Mouse (Mus musculus): ENCODE data around the gene Exoc7. TPM values are rescaled to one million over a fixed set of nuclear protein-coding genes. Genes with fewer than 3 reads are reported as not detected.

Gene Exoc7
- total and polyA plus RNA-seq, 2 experiments from 2014 or later = 81.0 to 149 TPM

GRCm38 (mm10) chr11:116260259-116260658 is 46.8 kb downstream of the Exoc7 start:
- no peak overlapping the region for H3K4me3 ChIP-seq (ENCODE audit: low read depth, low read length)
- no peak for ATAC-seq (ENCODE audit: low FRiP score)
- no peak for DNase-seq (ENCODE audit: low spot score)
- no peak overlapping the region for H3K4me2 ChIP-seq (ENCODE audit: low read depth, low read length, poor library complexity, severe bottlenecking)
- TF ChIP-seq CTCF (IDR thresholded peaks at IDR 0.05) = no peak
- peaks cover 69% of the 10 kb centered on the region for H3K36me3 ChIP-seq (ENCODE audit: insufficient read depth, low read length)
- H3K27ac ChIP-seq (ENCODE audit: low read depth, low read length) = no peak overlapping the region
- no peaks in the 10 kb centered on the region for H3K27me3 ChIP-seq (ENCODE audit: insufficient read depth, low read length)
- H3K9ac ChIP-seq (replicated peaks; ENCODE audit: low read length, poor library complexity, severe bottlenecking) = no peak overlapping the region
- H3K9me3 ChIP-seq (ENCODE audit: low read length) = no peaks in the 10 kb centered on the region
- 93% methylated on average over 7 of the region's 7 CpGs for WGBS
- no peaks in the 10 kb centered on the region for H3K4me1 ChIP-seq (ENCODE audit: insufficient read depth, low read length)

DNA sequence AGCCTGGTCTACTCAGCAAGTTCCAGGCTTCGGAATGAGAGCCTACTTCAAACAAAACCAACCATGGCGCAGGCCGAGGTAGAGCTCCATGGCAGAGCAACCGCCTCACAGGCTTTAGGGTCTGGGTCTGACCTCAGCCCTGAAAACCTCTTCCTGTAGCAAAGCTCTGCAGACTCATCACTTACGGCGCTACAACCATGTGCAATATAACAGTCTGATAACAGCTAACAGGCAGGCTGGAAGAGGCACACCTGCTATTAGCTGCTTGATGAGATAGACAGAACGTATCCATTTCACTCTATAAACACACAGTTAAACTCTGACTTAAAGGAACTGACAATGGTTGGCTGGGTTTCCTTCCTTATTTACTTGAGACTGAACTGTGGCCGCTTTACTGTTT is 47.6 kb downstream of the Exoc7 start:
- H3K4me1 ChIP-seq (ENCODE audit: insufficient read depth, low read length) = no peaks in the 10 kb centered on the region
- 96% methylated on average over 8 of the region's 8 CpGs for WGBS
- no peak for TF ChIP-seq CTCF (IDR thresholded peaks at IDR 0.05)
- H3K4me3 ChIP-seq (ENCODE audit: low read depth, low read length) = no peak overlapping the region
- ATAC-seq (ENCODE audit: low FRiP score) = no peak
- H3K36me3 ChIP-seq (ENCODE audit: insufficient read depth, low read length) = peaks cover 75% of the 10 kb centered on the region
- no peaks in the 10 kb centered on the region for H3K9me3 ChIP-seq (ENCODE audit: low read length)
- no peak overlapping the region for H3K4me2 ChIP-seq (ENCODE audit: low read depth, low read length, poor library complexity, severe bottlenecking)
- no peak overlapping the region for H3K27ac ChIP-seq (ENCODE audit: low read depth, low read length)
- H3K9ac ChIP-seq (replicated peaks; ENCODE audit: low read length, poor library complexity, severe bottlenecking) = no peak overlapping the region
- H3K27me3 ChIP-seq (ENCODE audit: insufficient read depth, low read length) = no peaks in the 10 kb centered on the region
- no peak for DNase-seq (ENCODE audit: low spot score)

DNA sequence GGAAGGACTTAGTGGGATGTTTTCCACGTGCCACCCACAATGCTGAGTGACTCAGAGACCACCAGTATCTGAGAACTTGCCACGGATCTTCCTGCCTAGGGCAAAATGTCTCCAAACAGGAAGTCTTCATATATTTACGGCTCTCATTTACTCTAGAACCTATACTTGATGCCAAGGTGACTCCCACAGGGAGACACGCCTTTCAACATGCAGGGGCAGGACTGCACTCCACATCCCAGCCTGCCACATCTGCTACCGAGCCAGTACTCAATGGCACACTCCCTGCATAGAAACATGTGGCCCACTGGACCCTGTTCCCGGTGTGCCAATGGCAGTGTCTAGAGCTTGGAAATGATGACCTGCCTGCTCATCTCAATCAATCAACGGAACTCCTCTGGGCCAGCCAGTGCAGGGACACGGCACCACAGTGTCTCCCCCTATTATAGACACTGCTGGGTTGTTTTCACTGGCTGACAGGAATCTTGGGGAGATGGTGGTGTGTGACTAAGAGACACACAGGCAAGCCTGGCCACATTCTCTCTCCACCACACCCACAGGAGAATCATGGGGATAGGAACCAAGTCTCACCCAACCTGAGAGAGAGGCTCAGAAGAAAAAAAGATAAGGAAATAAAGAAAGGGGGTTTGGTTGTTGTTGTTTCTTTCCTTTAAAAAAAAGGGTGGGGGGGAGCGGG is 50.9 kb downstream of the Exoc7 start:
- peaks cover 75% of the 10 kb centered on the region for H3K36me3 ChIP-seq (ENCODE audit: insufficient read depth, low read length)
- ATAC-seq (ENCODE audit: low FRiP score) (no peak), DNase-seq (ENCODE audit: low spot score) (no peak)
- no peak overlapping the region for H3K27ac ChIP-seq (ENCODE audit: low read depth, low read length)
- 91% methylated on average over 9 of the region's 9 CpGs for WGBS
- H3K4me3 ChIP-seq (ENCODE audit: low read depth, low read length) = no peak overlapping the region
- no peaks in the 10 kb centered on the region for H3K4me1 ChIP-seq (ENCODE audit: insufficient read depth, low read length)
- H3K27me3 ChIP-seq (ENCODE audit: insufficient read depth, low read length) = no peaks in the 10 kb centered on the region
- no peak for TF ChIP-seq CTCF (IDR thresholded peaks at IDR 0.05)
- no peak overlapping the region for H3K4me2 ChIP-seq (ENCODE audit: low read depth, low read length, poor library complexity, severe bottlenecking)
- H3K9ac ChIP-seq (replicated peaks; ENCODE audit: low read length, poor library complexity, severe bottlenecking) = no peak overlapping the region
- no peaks in the 10 kb centered on the region for H3K9me3 ChIP-seq (ENCODE audit: low read length)

DNA sequence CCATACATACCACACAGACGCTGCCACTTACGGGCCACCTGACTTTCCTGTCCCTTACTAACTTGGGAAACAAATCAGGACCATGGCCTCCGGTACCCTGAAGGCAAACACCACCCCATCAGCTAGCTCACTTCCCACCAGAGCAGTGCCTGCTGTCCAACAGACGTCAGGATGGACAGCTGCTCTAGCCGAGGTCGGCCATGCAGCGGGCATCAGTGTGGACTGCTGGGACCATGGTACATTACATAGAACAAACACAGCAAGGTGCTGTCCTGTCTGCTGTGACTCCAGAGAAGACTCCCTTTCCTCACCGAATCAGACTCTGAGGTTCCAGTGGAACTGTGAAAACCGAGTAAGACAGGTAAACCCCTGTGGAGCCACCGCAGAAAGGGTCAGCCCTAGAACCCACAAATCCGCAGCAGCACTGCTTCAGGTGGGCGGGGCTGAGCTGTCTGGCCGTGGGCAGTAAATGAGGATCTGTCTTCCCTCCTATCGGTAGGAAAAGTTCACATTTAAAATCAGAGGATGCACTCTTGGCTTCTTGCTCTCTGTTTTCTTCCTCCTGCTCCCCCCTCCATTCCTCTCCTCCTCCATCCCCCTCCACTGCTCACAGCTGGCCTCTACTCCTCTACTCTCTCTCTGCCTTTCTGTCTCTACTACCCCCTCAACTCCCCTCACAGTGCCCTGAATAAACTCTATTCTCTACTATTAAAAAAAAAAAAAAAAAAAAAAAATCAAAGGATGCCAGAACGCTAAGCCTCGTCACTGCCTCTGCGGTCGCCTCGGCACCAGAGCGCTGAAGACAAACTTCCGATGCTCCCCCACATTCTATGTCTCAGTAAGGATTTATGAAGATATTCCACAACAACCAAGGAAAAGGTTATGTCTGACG is 51.7 kb downstream of the Exoc7 start:
- TF ChIP-seq CTCF (IDR thresholded peaks at IDR 0.05) = no peak
- Histone ChIP-seq H3K27ac (ENCODE audit: low read depth, low read length) (no peak overlapping the region), H3K9me3 (ENCODE audit: low read length) (no peaks in the 10 kb centered on the region), H3K4me3 (ENCODE audit: low read depth, low read length) (no peak overlapping the region), H3K4me1 (ENCODE audit: insufficient read depth, low read length) (no peaks in the 10 kb centered on the region), H3K9ac (replicated peaks; ENCODE audit: low read length, poor library complexity, severe bottlenecking) (no peak overlapping the region), H3K27me3 (ENCODE audit: insufficient read depth, low read length) (no peaks in the 10 kb centered on the region), H3K4me2 (ENCODE audit: low read depth, low read length, poor library complexity, severe bottlenecking) (no peak overlapping the region), H3K36me3 (ENCODE audit: insufficient read depth, low read length) (peaks cover 75% of the 10 kb centered on the region)
- DNase-seq (ENCODE audit: low spot score) (no peak), ATAC-seq (ENCODE audit: low FRiP score) (no peak)
- 83% methylated on average over 22 of the region's 22 CpGs for whole genome bisulfite sequencing

GRCm38 (mm10) chr11:116254627-116255026 is 52.4 kb downstream of the Exoc7 start:
- Histone ChIP-seq H3K36me3 (ENCODE audit: insufficient read depth, low read length) (peaks cover 75% of the 10 kb centered on the region), H3K4me2 (ENCODE audit: low read depth, low read length, poor library complexity, severe bottlenecking) (no peak overlapping the region)

DNA sequence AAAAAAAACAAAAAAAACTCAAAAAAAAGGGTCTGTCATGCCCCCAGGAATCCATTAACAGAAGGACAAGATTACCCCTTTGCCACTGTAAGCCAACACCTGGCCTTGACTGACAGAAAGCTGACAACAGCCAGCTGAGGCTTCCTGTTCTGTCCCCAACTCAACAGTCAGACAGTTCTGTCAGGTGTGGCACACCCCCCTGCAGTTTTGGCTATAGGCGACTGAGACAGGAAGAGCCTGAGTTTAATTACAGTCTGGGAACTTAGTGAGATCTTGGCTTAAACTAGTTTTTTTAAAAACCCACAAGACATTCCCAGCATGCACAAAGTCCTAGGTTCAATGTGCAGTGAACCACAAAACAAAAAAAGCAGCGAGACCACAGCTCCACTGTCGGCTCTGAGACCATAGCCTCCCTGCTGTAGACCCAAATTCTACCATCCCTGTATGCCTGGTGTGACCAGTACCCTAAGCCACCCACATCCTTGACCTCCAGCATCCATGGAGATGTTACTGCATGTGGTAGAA is 53.9 kb downstream of the Exoc7 start:
- no peak overlapping the region for H3K27ac ChIP-seq (ENCODE audit: low read depth, low read length)
- no peak for DNase-seq (ENCODE audit: low spot score)
- no peak overlapping the region for H3K4me2 ChIP-seq (ENCODE audit: low read depth, low read length, poor library complexity, severe bottlenecking)
- H3K9me3 ChIP-seq (ENCODE audit: low read length) = no peaks in the 10 kb centered on the region
- no peak overlapping the region for H3K9ac ChIP-seq (replicated peaks; ENCODE audit: low read length, poor library complexity, severe bottlenecking)
- 81% methylated on average over 3 of the region's 3 CpGs for WGBS
- no peak for ATAC-seq (ENCODE audit: low FRiP score)
- H3K4me3 ChIP-seq (ENCODE audit: low read depth, low read length) = no peak overlapping the region
- peaks cover 77% of the 10 kb centered on the region for H3K36me3 ChIP-seq (ENCODE audit: insufficient read depth, low read length)
- no peaks in the 10 kb centered on the region for H3K4me1 ChIP-seq (ENCODE audit: insufficient read depth, low read length)
- no peak for TF ChIP-seq CTCF (IDR thresholded peaks at IDR 0.05)
- no peaks in the 10 kb centered on the region for H3K27me3 ChIP-seq (ENCODE audit: insufficient read depth, low read length)

More at GRCm38 (mm10) chr11:116254627-116255026, 52.4 kb downstream of the Exoc7 start:
- H3K27ac ChIP-seq (ENCODE audit: low read depth, low read length) = no peak overlapping the region
- no peaks in the 10 kb centered on the region for H3K9me3 ChIP-seq (ENCODE audit: low read length)
- 82% methylated on average over 9 of the region's 9 CpGs for WGBS
- DNase-seq (ENCODE audit: low spot score) (no peak), ATAC-seq (ENCODE audit: low FRiP score) (no peak)
- H3K4me1 ChIP-seq (ENCODE audit: insufficient read depth, low read length) = no peaks in the 10 kb centered on the region
- TF ChIP-seq CTCF (IDR thresholded peaks at IDR 0.05) = no peak
- H3K27me3 ChIP-seq (ENCODE audit: insufficient read depth, low read length) = no peaks in the 10 kb centered on the region
- no peak overlapping the region for H3K4me3 ChIP-seq (ENCODE audit: low read depth, low read length)
- H3K9ac ChIP-seq (replicated peaks; ENCODE audit: low read length, poor library complexity, severe bottlenecking) = no peak overlapping the region

All from midbrain, postnatal 0 days (tissue).